Mouse (Mus musculus) megakaryocyte, embryonic 14.5 days (primary cell): ENCODE measurements at regions not wholly inside any gene's neighbourhood (a gene's known extent, or its start where the extent isn't known, plus 50 kb on each side); places are given as distances from the start of the nearest gene placed in this dataset.

Source experiments
- FLI1 ChIP-seq: IDR thresholded peaks from 2 replicates; pipeline ENCODE4 v1.6.1; 2012; ENCODE audit warnings: low read length, inconsistent platforms, mixed read lengths
- GATA1 ChIP-seq: IDR thresholded peaks from 3 replicates; pipeline ENCODE4 v1.6.1; 2012; ENCODE audit warnings: mixed read lengths, low read length, inconsistent platforms, borderline replicate concordance

DNA sequence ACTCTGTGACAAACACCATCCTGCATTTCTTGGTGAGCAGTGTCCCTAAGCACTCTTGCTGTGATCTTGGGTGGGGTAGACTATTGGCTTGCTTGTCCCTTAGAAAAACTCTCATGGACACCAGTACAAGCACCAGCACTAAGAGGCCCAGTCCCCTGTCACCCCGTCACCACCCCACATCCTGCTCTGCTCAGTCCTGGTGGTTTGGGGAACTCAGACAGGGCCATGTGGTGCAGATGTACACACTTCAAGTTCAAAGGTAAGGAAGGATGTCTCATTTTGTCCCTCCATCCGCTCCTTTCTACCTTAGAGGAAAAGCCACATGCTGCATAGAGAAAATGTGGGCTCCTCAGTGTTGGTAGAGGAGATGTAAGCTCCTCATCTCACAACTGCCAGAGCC is 426.1 kb upstream of the Zmiz1 start:
- TF ChIP-seq GATA1, result no peak
- no peak for TF ChIP-seq FLI1
